Mouse (Mus musculus): ENCODE measurements at regions not wholly inside any gene's neighbourhood (a gene's known extent, or its start where the extent isn't known, plus 50 kb on each side); places are given as distances from the start of the nearest gene placed in this dataset.
A peak's percentile ranks its signal among the peaks of the same experiment; 100 is the strongest.

- peaks cover 23% of the 10 kb centered on the region for H3K4me1 ChIP-seq
- DNase-seq (ENCODE audit: low spot score): no peak
Observed at GRCm38 (mm10) chr9:63087195-63087594, 61.6 kb downstream of the Skor1 start.

DNA sequence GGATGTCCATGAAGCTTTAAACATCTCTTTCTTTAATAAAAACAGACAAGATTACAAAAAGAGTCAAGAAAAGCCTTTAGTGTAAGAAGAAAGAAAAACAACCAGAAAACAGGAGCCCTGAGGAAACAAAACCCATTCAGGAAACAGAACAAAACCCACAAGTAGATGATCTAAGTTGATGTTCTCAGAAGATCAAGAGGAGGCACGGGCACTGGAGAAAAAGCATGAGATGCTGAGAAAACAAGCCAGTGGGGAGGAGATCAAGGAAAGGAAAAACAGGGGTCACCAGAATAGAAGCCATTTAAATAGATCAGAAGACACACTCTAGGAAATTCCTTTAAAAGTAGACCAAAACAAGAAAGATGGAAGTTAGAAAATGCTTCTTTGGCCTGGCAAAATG lies 62.1 kb downstream of the Skor1 start:
- DNase-seq (ENCODE audit: low spot score): no peak
- Histone ChIP-seq H3K36me3 (no peaks in the 10 kb centered on the region), H3K4me3 (no peak overlapping the region), H3K27ac (no peak overlapping the region), H3K4me1 (peaks cover 18% of the 10 kb centered on the region), H3K9me3 (replicated peaks) (no peaks in the 10 kb centered on the region), H3K27me3 (ENCODE audit: low read depth, poor library complexity, severe bottlenecking) (no peaks in the 10 kb centered on the region)
- WGBS: 78% methylated on average over 1 of the region's 1 CpGs

More at GRCm38 (mm10) chr9:63087195-63087594, 61.6 kb downstream of the Skor1 start:
- 86% methylated on average over 4 of the region's 4 CpGs for WGBS
- Histone ChIP-seq H3K9me3 (replicated peaks) (no peaks in the 10 kb centered on the region), H3K36me3 (no peaks in the 10 kb centered on the region), H3K27ac (no peak overlapping the region), H3K27me3 (ENCODE audit: low read depth, poor library complexity, severe bottlenecking) (no peaks in the 10 kb centered on the region), H3K4me3 (no peak overlapping the region)

GRCm38 (mm10) chr9:63082830-63083229 lies 65.9 kb downstream of the Skor1 start:
- Histone ChIP-seq H3K27ac (no peak overlapping the region), H3K27me3 (ENCODE audit: low read depth, poor library complexity, severe bottlenecking) (no peaks in the 10 kb centered on the region), H3K9me3 (replicated peaks) (no peaks in the 10 kb centered on the region), H3K4me3 (no peak overlapping the region), H3K36me3 (no peaks in the 10 kb centered on the region), H3K4me1 (0 out of 2 replicates have a peak, but pooled peaks cover 3% of the 10 kb centered on the region)
- DNase-seq (ENCODE audit: low spot score): no peak
- 89% methylated on average over 7 of the region's 7 CpGs for WGBS

- 87% methylated on average over 3 of the region's 3 CpGs for WGBS
- H3K27ac ChIP-seq: no peak overlapping the region
- no peak for DNase-seq (ENCODE audit: low spot score)
Observed at GRCm38 (mm10) chr9:63082311-63082710, 66.5 kb downstream of the Skor1 start.

GRCm38 (mm10) chr9:63080406-63080805 lies 68.4 kb downstream of the Skor1 start:
- Histone ChIP-seq H3K4me3 (no peak overlapping the region), H3K36me3 (no peaks in the 10 kb centered on the region), H3K9me3 (replicated peaks) (no peaks in the 10 kb centered on the region), H3K27ac (no peak overlapping the region), H3K4me1 (peaks cover 8% of the 10 kb centered on the region), H3K27me3 (ENCODE audit: low read depth, poor library complexity, severe bottlenecking) (no peaks in the 10 kb centered on the region)
- WGBS: 94% methylated on average over 5 of the region's 5 CpGs
- no peak for DNase-seq (ENCODE audit: low spot score)

More at GRCm38 (mm10) chr9:63082311-63082710, 66.5 kb downstream of the Skor1 start:
- no peaks in the 10 kb centered on the region for H3K36me3 ChIP-seq
- no peaks in the 10 kb centered on the region for H3K9me3 ChIP-seq (replicated peaks)
- H3K4me3 ChIP-seq: no peak overlapping the region
- no peaks in the 10 kb centered on the region for H3K27me3 ChIP-seq (ENCODE audit: low read depth, poor library complexity, severe bottlenecking)
- H3K4me1 ChIP-seq: 0 out of 2 replicates have a peak, but pooled peaks cover 3% of the 10 kb centered on the region

DNA sequence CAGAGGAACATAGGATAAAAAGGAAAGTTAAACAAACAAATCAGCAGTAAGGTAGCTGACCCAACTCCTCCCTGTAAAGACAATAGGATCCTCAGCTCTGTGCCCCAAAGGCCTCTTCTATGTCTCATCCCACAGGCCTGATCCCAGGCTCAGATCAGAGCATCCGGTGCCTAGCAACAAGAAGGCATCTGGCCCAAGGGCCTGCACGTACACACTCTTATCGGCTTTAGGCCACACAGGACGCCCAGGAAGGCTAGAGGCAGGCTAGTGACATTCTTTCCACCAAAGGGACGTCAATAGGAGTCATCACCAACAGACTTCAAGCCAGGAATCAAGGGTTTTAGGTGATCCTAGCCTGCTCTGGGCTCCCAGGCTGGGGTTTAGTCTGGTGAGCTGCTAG lies 73.5 kb downstream of the Skor1 start:
- H3K27me3 ChIP-seq (ENCODE audit: low read depth, poor library complexity, severe bottlenecking): no peaks in the 10 kb centered on the region
- H3K4me3 ChIP-seq: no peak overlapping the region
- H3K36me3 ChIP-seq: no peaks in the 10 kb centered on the region
- 30% methylated on average over 5 of the region's 5 CpGs for WGBS
- H3K27ac ChIP-seq: peak overlapping the region; percentile 76
- no peaks in the 10 kb centered on the region for H3K9me3 ChIP-seq (replicated peaks)
- peaks cover 49% of the 10 kb centered on the region for H3K4me1 ChIP-seq
- peak; percentile 36 for DNase-seq (ENCODE audit: low spot score)

DNA sequence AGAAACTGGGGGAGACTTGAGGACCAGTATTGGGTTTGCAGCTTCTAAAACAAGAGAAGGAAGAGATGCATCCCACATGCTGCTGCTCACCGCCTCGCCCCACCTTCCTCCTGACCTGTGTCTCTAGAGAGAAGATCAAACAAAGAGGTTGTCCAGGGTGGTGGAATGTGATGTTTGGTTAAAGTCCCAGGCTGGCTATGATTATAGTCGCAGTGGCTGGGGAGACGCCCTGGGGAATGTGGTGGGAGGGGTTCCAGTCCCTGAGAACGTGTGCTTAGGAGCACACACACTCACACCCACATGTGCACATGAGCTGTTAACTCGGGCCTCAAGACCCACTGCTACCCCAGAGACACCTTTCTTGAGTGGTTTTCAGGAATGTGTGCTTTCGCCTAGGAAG lies 74.0 kb downstream of the Skor1 start:
- WGBS: 39% methylated on average over 7 of the region's 7 CpGs
- Histone ChIP-seq H3K27ac (peak overlapping the region; percentile 76), H3K36me3 (no peaks in the 10 kb centered on the region), H3K4me3 (no peak overlapping the region), H3K9me3 (replicated peaks) (no peaks in the 10 kb centered on the region), H3K27me3 (ENCODE audit: low read depth, poor library complexity, severe bottlenecking) (no peaks in the 10 kb centered on the region), H3K4me1 (peaks cover 54% of the 10 kb centered on the region)
- no peak for DNase-seq (ENCODE audit: low spot score)

DNA sequence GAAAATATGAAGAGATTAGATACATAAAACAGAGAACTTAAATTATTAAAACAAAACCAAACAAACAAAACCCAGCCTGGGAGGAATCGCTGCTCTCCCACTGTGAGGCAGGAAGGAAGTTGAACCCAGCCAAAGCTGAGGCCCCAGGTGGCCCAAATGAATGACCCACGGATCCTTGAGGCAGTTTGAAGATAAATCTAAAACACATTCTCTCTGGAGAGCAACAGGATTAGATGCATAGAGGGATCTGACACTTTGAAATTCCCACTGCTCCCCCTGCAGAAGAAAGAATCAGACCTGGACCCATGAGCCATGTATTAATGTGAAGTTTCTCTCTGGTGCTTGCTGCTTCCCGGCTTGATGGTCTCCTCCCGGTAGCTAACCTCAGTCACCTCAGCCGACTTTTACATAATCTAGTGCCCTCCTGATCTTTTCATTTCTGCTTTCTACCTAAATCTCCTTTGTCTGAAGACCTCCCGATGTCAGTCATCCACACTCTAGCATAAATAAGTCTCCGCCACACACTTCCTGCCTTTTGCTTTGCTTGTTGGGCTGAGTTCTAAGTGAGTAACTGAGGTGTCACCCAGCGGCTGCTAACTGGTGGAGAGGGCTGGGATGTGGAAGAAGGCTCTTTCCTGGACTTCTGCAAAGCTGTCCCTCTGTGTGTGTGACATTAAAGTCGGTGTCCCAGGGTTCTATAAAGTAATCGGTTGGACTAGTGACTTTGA lies 74.6 kb downstream of the Skor1 start:
- WGBS: 26% methylated on average over 10 of the region's 10 CpGs
- H3K36me3 ChIP-seq: no peaks in the 10 kb centered on the region
- no peaks in the 10 kb centered on the region for H3K27me3 ChIP-seq (ENCODE audit: low read depth, poor library complexity, severe bottlenecking)
- H3K4me3 ChIP-seq: no peak overlapping the region
- peak; percentile 57 for DNase-seq (ENCODE audit: low spot score)
- H3K27ac ChIP-seq: peak overlapping the region; percentile 76
- H3K9me3 ChIP-seq (replicated peaks): no peaks in the 10 kb centered on the region
- peaks cover 55% of the 10 kb centered on the region for H3K4me1 ChIP-seq

DNA sequence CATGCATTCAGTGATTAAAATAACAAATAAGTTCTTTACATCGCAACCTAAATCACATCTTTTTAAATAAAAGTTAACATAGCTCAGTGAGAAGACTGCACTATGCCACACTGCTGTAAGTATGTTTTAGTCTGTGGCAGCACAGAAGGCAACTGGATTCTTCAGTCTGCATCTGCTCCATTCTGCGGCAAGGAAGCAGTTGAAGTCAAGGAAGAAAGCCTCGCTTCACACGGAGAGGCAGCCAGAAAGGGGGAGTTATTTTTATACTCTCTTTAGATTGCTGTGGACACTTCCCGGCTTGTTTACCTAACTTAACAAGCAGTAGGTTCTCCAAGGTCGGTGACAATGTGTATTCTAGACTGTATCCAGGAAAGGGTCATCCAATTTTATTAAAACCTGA lies 77.7 kb downstream of the Skor1 start:
- 64% methylated on average over 6 of the region's 6 CpGs for WGBS

DNA sequence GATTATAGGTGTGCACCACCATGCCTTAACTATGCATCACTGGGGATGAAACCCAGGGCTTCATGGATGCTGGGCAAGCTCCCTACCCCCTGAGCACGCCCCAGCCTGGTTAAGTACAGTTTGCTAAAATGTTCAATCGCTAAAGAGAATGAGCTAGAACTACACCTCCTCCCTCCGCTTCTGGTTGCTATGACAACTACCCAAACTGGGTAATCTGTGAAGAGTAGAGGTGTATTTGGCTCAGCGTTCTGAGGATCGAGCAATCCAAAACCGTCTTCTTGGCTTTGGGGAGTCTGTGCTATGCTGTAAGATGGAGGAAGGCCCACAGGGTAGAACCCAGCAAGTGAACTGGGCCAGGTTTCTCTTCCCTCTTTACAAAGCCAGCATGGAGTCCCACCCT lies 78.8 kb downstream of the Skor1 start:
- Histone ChIP-seq H3K27me3 (ENCODE audit: low read depth, poor library complexity, severe bottlenecking) (no peaks in the 10 kb centered on the region), H3K4me3 (no peak overlapping the region), H3K9me3 (replicated peaks) (no peaks in the 10 kb centered on the region), H3K36me3 (no peaks in the 10 kb centered on the region), H3K27ac (no peak overlapping the region), H3K4me1 (peaks cover 46% of the 10 kb centered on the region)
- 87% methylated on average over 6 of the region's 6 CpGs for WGBS
- DNase-seq (ENCODE audit: low spot score): no peak

More for the DNA sequence above, 77.7 kb downstream of the Skor1 start:
- peaks cover 55% of the 10 kb centered on the region for H3K4me1 ChIP-seq
- no peaks in the 10 kb centered on the region for H3K36me3 ChIP-seq
- H3K27me3 ChIP-seq (ENCODE audit: low read depth, poor library complexity, severe bottlenecking): no peaks in the 10 kb centered on the region
- DNase-seq (ENCODE audit: low spot score): no peak
- no peak overlapping the region for H3K4me3 ChIP-seq
- no peak overlapping the region; the same call in 1 of the 2 replicates for H3K27ac ChIP-seq
- no peaks in the 10 kb centered on the region for H3K9me3 ChIP-seq (replicated peaks)

DNA sequence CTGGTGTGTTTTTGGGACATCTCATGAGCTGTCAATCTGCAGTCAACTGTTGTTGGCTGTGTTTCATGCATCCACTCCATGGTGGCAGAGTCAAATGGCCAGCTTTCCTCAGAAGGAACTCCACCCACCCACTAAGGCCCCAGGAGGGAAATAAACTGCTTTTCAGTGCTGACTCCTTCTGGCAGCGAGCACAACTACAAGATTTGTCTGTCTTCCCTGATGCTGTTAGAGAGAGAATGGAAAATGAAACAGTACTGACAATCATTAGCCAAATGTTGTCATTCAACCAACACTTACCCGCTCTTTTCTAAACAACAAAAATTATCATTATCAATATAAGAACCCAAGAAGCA lies 79.3 kb upstream of the Pias1 start:
- Histone ChIP-seq H3K4me3 (no peak overlapping the region), H3K27ac (no peak overlapping the region), H3K4me1 (peaks cover 36% of the 10 kb centered on the region), H3K27me3 (ENCODE audit: low read depth, poor library complexity, severe bottlenecking) (no peaks in the 10 kb centered on the region), H3K36me3 (no peaks in the 10 kb centered on the region), H3K9me3 (replicated peaks) (no peaks in the 10 kb centered on the region)
- no peak for DNase-seq (ENCODE audit: low spot score)
- WGBS: 78% methylated on average over 2 of the region's 2 CpGs

DNA sequence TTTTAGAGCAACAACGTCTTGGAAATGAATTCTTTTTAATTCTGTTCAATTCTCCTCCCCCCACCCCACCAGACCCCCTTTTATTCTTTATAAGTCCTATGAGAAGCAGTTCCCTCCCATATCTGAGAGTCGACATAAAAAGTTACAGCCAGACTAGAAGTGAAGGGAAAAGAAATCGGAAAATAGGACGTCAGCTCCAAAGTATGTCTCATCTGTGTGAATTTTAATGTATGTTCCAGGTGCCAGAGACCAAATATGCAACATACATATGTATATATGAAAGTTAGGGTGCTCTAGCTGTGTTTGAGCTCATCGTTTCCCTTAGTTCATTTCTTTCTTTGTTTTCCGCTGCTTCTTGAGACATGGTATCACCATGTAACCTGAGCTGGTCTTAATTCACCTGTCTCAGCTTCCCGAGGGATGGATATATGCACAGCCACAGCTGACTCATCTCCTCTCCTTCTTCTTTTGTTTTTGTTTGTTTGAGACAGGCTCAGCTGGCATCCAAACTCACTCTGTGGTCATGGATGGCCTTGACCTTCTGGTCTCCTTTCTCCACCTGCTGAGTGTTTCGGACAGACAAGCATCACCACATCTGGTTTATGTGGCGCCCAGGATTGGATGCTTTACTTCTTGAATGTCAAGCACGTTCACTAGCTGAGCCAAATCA lies 78.8 kb upstream of the Pias1 start:
- Histone ChIP-seq H3K4me1 (peaks cover 31% of the 10 kb centered on the region), H3K27ac (no peak overlapping the region), H3K4me3 (no peak overlapping the region), H3K36me3 (no peaks in the 10 kb centered on the region), H3K9me3 (replicated peaks) (no peaks in the 10 kb centered on the region), H3K27me3 (ENCODE audit: low read depth, poor library complexity, severe bottlenecking) (no peaks in the 10 kb centered on the region)
- WGBS: 81% methylated on average over 10 of the region's 10 CpGs
- DNase-seq (ENCODE audit: low spot score): no peak

DNA sequence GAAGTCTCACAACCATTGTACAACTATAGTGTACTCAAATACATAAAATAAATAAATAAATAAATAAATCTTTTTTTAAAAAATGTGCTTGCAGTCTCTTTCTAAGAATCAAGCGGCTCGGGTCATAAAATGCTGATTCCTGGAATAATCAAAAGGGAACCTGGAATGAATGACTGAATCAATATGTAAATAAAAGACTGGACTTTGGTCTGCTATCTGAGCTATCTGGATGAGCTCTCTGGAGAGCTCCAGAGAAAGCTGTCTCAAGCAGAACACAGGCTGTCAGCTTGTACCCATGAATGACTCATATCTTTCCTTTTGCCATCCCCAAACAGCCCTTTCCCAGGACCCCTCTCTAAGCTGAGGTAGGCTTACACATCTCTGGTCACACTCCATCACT lies 75.8 kb upstream of the Pias1 start:
- Histone ChIP-seq H3K9me3 (replicated peaks) (no peaks in the 10 kb centered on the region), H3K4me1 (peaks cover 25% of the 10 kb centered on the region), H3K4me3 (no peak overlapping the region), H3K27ac (no peak overlapping the region), H3K36me3 (no peaks in the 10 kb centered on the region), H3K27me3 (ENCODE audit: low read depth, poor library complexity, severe bottlenecking) (no peaks in the 10 kb centered on the region)
- no peak for DNase-seq (ENCODE audit: low spot score)
- 98% methylated on average over 2 of the region's 2 CpGs for WGBS
